Mouse (Mus musculus) kidney, adult 2 months (tissue): Measurements from ENCODE around the gene Emg1. TPM values are rescaled to one million over a fixed set of nuclear protein-coding genes. Genes with fewer than 3 reads are reported as not detected.

Experiments used
- DNase-seq: peaks from one replicate; pipeline ENCODE4 v3.0.0; 2021
- H3K27ac ChIP-seq: fragments of 200-500 bp; 2 replicates; pipeline ENCODE4 v1.5.1; 2012; ENCODE audit warnings: low read depth, low read length, control low read depth, inconsistent platforms; ENCODE audit not compliant: insufficient read depth
- H3K27me3 ChIP-seq: fragments of 200-500 bp; replicated peaks from 2 replicates; pipeline ENCODE4 v1.6.1; 2012; ENCODE audit warnings: mild to moderate bottlenecking, moderate library complexity, low read length, inconsistent platforms; ENCODE audit not compliant: control insufficient read depth, insufficient read depth
- H3K36me3 ChIP-seq: fragments of 200-500 bp; 2 replicates; pipeline ENCODE4 v1.6.1; 2012; ENCODE audit warnings: mild to moderate bottlenecking, moderate library complexity, low read length, inconsistent platforms; ENCODE audit not compliant: control insufficient read depth, insufficient read depth
- H3K4me1 ChIP-seq: fragments of 200-500 bp; 2 replicates; pipeline ENCODE4 v1.6.1; 2011; ENCODE audit warnings: low read length; ENCODE audit not compliant: control insufficient read depth, insufficient read depth
- H3K4me3 ChIP-seq: fragments of 200-500 bp; 2 replicates; pipeline ENCODE4 v1.5.1; 2011; ENCODE audit warnings: mild to moderate bottlenecking, low read depth, low read length, control low read depth; ENCODE audit not compliant: insufficient read depth
- CTCF ChIP-seq: fragments of 200-500 bp; conservative IDR thresholded peaks from 2 replicates; pipeline ENCODE4 v1.5.1; 2011; ENCODE audit warnings: low read depth, mild to moderate bottlenecking, control low read depth, low read length, moderate library complexity, mixed read lengths; ENCODE audit not compliant: insufficient read depth, insufficient read length
- POLR2A ChIP-seq: fragments of 200-500 bp; IDR thresholded peaks from one replicate; pipeline ENCODE4 v1.6.1; 2011; ENCODE audit warnings: low read depth, low read length, control low read depth
- whole genome bisulfite sequencing: fragments of 180-500 bp; shearing (Covaris S2); methylation state at CpG from one replicate; pipeline ENCODE4 v1.1.7; 2018; 5-methylcytosine and 5-hydroxymethylcytosine counted together
- polyA plus RNA-seq: library from polyadenylated mRNA; depleted of rRNA; stranded (reverse); fragments of >200 nt; gene quantifications from 2 replicates; pipeline ENCODE4 v1.2.3, GENCODE M21; 2012

The Emg1 gene
- polyA plus RNA-seq, 1 experiment = 67.4 TPM

DNA sequence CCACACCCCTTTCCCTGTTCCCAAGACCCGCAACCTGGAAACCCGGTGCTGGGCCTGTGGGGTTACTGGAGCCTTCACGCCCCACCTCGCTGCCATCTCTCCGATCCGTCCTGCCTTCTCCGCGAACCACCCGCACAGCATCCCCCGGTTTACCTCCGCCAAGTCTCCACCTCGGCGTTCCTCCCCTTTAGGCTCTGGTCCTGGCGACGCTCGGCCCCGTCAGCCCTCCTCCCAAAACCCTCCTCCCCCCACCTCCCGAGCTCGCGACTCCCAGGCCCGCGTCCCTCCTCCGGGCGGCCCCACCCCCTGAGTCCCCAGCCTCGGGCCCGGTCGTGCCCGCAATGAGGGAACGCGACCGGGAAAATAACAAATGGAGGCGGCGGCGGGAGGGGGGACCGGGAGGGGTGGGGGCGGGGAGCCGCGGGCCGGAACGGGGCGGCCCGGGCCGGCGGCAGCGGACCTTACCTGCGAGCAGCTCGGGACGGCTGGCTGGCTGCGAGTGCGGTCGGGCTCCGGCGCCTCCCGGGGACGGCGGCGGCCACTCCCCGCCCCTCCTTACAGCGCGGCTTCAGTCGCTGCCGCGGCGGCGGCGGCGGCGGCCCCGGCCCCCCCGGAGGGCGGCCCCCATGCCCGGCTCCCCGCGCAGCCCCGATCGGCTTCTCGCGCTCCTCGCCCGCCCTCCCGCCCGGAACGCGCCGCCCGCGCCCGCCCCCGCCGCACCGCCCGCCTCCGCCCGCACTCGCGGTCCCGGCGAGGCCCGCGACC lies 44.0 kb upstream of the Emg1 start, which contains the start of the genes Gm45234 and Atn1:
Gene Gm45234 (minus strand): TSS at position 191 of the 765 bp plus-strand sequence.
Gene Atn1 (minus strand): TSS at position 694 of the 765 bp plus-strand sequence.
- no peaks in the 10 kb centered on the region for H3K27me3 ChIP-seq
- H3K27ac ChIP-seq = peak within 1 kb of the TSS; percentile 89
- peak within 1 kb of the TSS; percentile 91 for H3K4me3 ChIP-seq
- WGBS = under 1% methylated on average over 86 of the region's 100 CpGs
- DNase-seq = peak; percentile 83
- no peak for TF ChIP-seq POLR2A
- no peak for TF ChIP-seq CTCF
- no peaks in the 10 kb centered on the region for H3K36me3 ChIP-seq
- peaks cover 22% of the 10 kb centered on the region for H3K4me1 ChIP-seq

DNA sequence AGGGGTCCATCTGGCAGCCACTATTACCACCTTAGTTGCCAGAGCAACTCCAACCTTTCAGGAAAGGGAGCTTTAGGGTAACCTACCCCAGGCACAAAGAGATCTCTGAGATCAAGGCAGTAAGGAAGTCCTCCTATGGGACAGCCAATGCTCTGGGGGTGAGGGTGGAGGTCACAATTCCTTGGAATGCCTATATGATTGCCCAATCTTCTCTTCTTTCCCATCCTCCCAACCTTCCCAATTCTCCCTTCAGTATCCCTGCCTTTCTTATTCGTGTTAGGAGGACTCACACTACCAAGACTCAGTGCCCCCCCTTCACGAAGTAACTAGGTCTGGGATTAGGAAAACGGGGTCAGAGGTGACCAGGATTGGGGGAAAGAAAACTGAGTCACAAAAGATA lies 43.3 kb upstream of the Emg1 start:
- H3K27me3 ChIP-seq = no peaks in the 10 kb centered on the region
- peaks cover 22% of the 10 kb centered on the region for H3K4me1 ChIP-seq
- TF ChIP-seq CTCF (no peak), POLR2A (no peak)
- peak overlapping the region; percentile 79 for H3K27ac ChIP-seq
- H3K4me3 ChIP-seq = peak overlapping the region; percentile 91
- 3% methylated on average over 3 of the region's 3 CpGs for WGBS
- no peak for DNase-seq
- no peaks in the 10 kb centered on the region for H3K36me3 ChIP-seq

DNA sequence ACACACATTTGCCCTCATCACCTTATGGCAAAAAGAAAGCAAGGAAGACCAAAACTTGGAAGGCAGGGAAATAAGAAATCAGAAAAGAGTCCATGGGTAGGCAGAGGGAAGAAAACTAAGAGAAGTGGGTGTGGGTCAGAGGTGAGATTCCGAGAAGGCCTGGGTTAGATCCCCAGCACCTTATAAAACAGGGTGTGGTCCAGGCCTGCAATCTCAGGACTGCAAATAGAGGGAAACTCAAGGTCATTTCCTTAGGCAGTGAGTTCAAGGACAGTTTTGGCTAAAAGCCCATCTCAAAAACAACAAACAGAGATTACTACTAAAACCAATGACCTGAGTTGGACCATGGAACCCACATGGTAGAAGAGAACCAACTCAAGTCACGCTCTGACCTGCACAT lies 41.9 kb upstream of the Emg1 start:
- peaks cover 22% of the 10 kb centered on the region for H3K4me1 ChIP-seq
- 56% methylated on average over 2 of the region's 2 CpGs for WGBS
- H3K27ac ChIP-seq = peak overlapping the region; percentile 40
- no peak overlapping the region for H3K4me3 ChIP-seq
- peak; percentile 47 for DNase-seq
- no peaks in the 10 kb centered on the region for H3K36me3 ChIP-seq
- no peaks in the 10 kb centered on the region for H3K27me3 ChIP-seq
- TF ChIP-seq CTCF = no peak
- TF ChIP-seq POLR2A = no peak

DNA sequence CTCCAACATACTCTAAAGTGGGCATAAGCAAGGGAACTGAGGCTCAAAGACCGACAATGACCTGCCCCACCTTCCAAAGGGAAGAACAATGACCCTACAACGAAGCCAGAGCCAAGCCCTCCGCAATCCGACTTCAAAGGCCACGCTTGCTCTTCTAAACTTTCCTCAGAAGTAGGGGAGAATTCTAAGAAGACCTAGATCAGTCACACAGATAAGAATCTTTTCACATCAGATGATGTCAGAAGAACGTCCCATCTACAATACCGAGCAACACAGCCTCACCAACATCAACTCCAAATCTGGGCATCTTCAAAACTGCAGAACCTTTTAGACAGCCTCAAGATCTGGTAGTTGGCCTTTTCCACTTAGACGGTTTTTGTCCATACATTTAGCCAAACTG lies 38.4 kb upstream of the Emg1 start:
- Histone ChIP-seq H3K27me3 (no peaks in the 10 kb centered on the region), H3K4me1 (peaks cover 13% of the 10 kb centered on the region), H3K36me3 (0 out of 2 replicates have a peak, but pooled peaks cover 1% of the 10 kb centered on the region), H3K4me3 (no peak overlapping the region), H3K27ac (no peak overlapping the region)
- DNase-seq = no peak
- TF ChIP-seq CTCF = no peak
- TF ChIP-seq POLR2A = no peak
- WGBS = 84% methylated on average over 8 of the region's 8 CpGs

DNA sequence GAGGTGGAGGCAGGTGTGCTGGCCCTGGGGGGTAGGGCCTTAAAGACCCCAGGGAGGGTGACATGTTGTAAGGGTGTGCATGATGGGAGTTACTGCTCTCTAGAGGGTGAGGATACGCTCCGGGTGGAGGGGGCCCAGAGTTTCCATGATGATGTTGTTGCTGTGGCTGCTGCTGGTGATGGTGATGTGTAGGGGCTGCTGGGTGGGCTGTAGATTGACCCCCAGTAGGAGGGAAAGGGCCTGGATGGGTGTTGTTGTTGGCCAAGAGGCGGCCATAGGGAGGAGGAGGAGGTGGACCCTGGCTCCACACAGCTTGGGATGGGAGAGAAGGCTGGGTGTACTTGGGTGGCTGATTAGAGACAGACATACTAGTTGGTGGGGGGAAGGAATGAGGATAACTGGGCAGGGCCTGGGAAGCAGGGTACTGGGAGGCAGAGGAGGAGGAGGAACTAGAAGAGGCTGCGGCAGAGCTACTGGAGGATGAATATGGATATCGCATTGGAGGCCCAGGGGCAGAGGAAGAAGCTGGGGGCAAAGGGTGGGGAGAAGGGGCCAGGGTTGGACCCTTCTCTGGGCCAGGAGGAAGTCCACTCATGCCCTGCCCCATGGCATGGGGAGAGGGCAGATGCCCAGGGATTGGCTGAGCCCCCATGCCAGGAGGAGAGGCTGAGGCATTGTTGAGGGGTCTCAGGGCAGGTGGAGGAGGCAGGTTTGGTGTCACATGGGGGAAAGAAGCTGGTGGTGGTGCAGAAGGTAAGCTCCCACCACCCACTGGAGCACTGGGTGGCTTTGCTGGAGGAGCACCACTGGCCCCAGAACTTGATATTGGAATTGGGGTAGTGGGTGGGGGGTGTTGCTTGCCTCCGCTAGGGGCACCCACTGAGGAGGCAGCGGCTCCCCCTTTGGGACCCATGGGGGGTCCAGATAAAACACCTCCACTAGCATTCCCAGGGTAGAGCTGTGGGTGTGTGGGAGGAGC lies 35.0 kb upstream of the Emg1 start:
- Histone ChIP-seq H3K27me3 (no peaks in the 10 kb centered on the region), H3K4me1 (peaks cover 7% of the 10 kb centered on the region; the same call in 1 of the 2 replicates), H3K4me3 (no peak overlapping the region), H3K27ac (no peak overlapping the region), H3K36me3 (0 out of 2 replicates have a peak, but pooled peaks cover 1% of the 10 kb centered on the region)
- no peak for DNase-seq
- TF ChIP-seq CTCF (no peak), POLR2A (no peak)
- WGBS = 88% methylated on average over 7 of the region's 7 CpGs

GRCm38 (mm10) chr6:124746296-124746605 lies 34.3 kb upstream of the Emg1 start:
- H3K27ac ChIP-seq = peak overlapping the region; percentile 54

More at GRCm38 (mm10) chr6:124746296-124746605, 34.3 kb upstream of the Emg1 start:
- DNase-seq = no peak
- H3K4me1 ChIP-seq = peaks cover 12% of the 10 kb centered on the region; the same call in 1 of the 2 replicates
- WGBS = 31% methylated on average over 8 of the region's 8 CpGs
- TF ChIP-seq CTCF = no peak
- no peak for TF ChIP-seq POLR2A
- peak overlapping the region; percentile 71; the same call in 1 of the 2 replicates for H3K4me3 ChIP-seq
- no peaks in the 10 kb centered on the region for H3K27me3 ChIP-seq
- 0 out of 2 replicates have a peak, but pooled peaks cover 1% of the 10 kb centered on the region for H3K36me3 ChIP-seq
